Mouse (Mus musculus) kidney, postnatal 0 days (tissue): ENCODE results near the gene Tmem182. TPM values are rescaled to one million over a fixed set of nuclear protein-coding genes. Genes with fewer than 3 reads are reported as not detected.

ENCODE experiments used
- ATAC-seq: fragments of 200-750 bp; cut with Nextera tagmentation; replicated peaks from 2 replicates; pipeline ENCODE4 v1.8.0; 2017; ENCODE audit warnings: low read depth, moderate number of reproducible peaks, moderate TSS enrichment, moderate library complexity; ENCODE audit not compliant: low FRiP score
- DNase-seq: peaks from one replicate; pipeline ENCODE4 v3.0.0-alpha.2; 2016; ENCODE audit warnings: low spot score
- H3K27ac ChIP-seq: fragments of 300-500 bp; sonication (generic); 2 replicates; pipeline ENCODE4 v1.5.1; 2014; ENCODE audit warnings: mild to moderate bottlenecking
- H3K27me3 ChIP-seq: fragments of 300-500 bp; sonication (generic); 2 replicates; pipeline ENCODE4 v1.6.1; 2014; ENCODE audit warnings: low read length, mixed read lengths; ENCODE audit not compliant: insufficient read depth
- H3K36me3 ChIP-seq: fragments of 300-500 bp; sonication (generic); 2 replicates; pipeline ENCODE4 v1.6.1; 2014; ENCODE audit warnings: low read length, mixed read lengths; ENCODE audit not compliant: insufficient read depth
- H3K4me1 ChIP-seq: fragments of 300-500 bp; sonication (generic); replicated peaks from 2 replicates; pipeline ENCODE4 v1.6.1; 2014; ENCODE audit warnings: antibody characterized with exemption, low read length, mixed read lengths; ENCODE audit not compliant: insufficient read depth
- H3K4me2 ChIP-seq: fragments of 300-500 bp; sonication (generic); 2 replicates; pipeline ENCODE4 v1.6.1; 2014; ENCODE audit warnings: mild to moderate bottlenecking, low read length, moderate library complexity, mixed read lengths
- H3K4me3 ChIP-seq: fragments of 300-500 bp; sonication (generic); replicated peaks from 2 replicates; pipeline ENCODE4 v1.5.1; 2014; ENCODE audit warnings: low read depth, low read length
- H3K9ac ChIP-seq: fragments of 300-500 bp; sonication (generic); 2 replicates; pipeline ENCODE4 v1.6.1; 2014; ENCODE audit warnings: low read depth, low read length
- H3K9me3 ChIP-seq: fragments of 300-500 bp; sonication (generic); replicated peaks from 2 replicates; pipeline ENCODE4 v1.6.1; 2016; ENCODE audit warnings: low read length, inconsistent platforms, mixed read lengths
- CTCF ChIP-seq: IDR thresholded peaks from 2 replicates; pipeline ENCODE4 v1.5.1; 2016; ENCODE audit warnings: antibody characterized with exemption, low read depth, mild to moderate bottlenecking, moderate library complexity
- WGBS: fragments of 180-500 bp; shearing (Covaris S2); extraction: QIAGEN DNeasy Blood & Tissue Kit; methylation state at CpG from one replicate; pipeline ENCODE4 v1.1.7; 2014; 5-methylcytosine and 5-hydroxymethylcytosine counted together
- polyA plus RNA-seq: library from polyadenylated mRNA; unstranded; fragments of >200 nt; fragmentation: Nextera tagmentation; extraction: Ambion mirVana; gene quantifications from 2 replicates; pipeline ENCODE4 v1.2.1, GENCODE M21; 2015

The Tmem182 gene
- polyA plus RNA-seq = 0.71 and 0.92 TPM in 2 replicates

- no peak within 1 kb of the TSS for H3K27ac ChIP-seq
- WGBS = 63% methylated on average over 9 of the region's 9 CpGs
- no peaks in the 10 kb centered on the region for H3K9me3 ChIP-seq
- no peaks in the 10 kb centered on the region for H3K36me3 ChIP-seq
- DNase-seq (no peak), ATAC-seq (no peak)
- H3K9ac ChIP-seq = no peak within 1 kb of the TSS
- H3K4me2 ChIP-seq = no peak within 1 kb of the TSS
- H3K4me3 ChIP-seq = no peak within 1 kb of the TSS
- no peak for TF ChIP-seq CTCF
- no peaks in the 10 kb centered on the region for H3K27me3 ChIP-seq
- no peaks in the 10 kb centered on the region for H3K4me1 ChIP-seq
Observed at GRCm38 (mm10) chr1:40805351-40805750, at the start of gene Tmem182. Tmem182 (plus strand) TSS chr1:40805601.

GRCm38 (mm10) chr1:40759751-40760445 lies 45.5 kb upstream of the Tmem182 start:
- no peak overlapping the region for H3K4me3 ChIP-seq
- H3K4me1 ChIP-seq = no peaks in the 10 kb centered on the region
- H3K9ac ChIP-seq = no peak overlapping the region
- 79% methylated on average over 6 of the region's 6 CpGs for whole genome bisulfite sequencing
- no peak for TF ChIP-seq CTCF
- H3K9me3 ChIP-seq = no peaks in the 10 kb centered on the region
- H3K36me3 ChIP-seq = no peaks in the 10 kb centered on the region
- no peak overlapping the region for H3K4me2 ChIP-seq
- H3K27me3 ChIP-seq = no peaks in the 10 kb centered on the region
- ATAC-seq = peak; percentile 77
- peak overlapping the region; percentile 19; the same call in 1 of the 2 replicates for H3K27ac ChIP-seq
- peak; percentile 9 for DNase-seq

DNA sequence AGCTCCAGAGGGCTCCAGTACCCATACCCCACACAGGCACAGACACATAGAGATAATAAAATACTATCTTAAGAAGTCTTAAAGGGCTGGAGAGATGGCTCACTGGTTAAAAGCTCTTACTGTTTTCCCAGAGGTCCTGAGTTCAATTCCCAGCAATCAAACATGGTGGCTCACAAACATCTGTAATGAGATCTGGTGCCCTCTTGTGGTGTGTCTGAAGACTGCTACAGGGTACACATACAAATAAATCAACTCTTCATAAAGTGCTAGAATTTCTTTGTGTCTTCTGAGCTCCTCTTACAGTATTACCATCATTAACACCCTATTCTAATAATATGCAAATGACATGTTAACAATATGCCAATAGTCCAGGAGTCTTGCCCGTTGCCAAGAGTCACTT lies 41.4 kb upstream of the Tmem182 start:
- Histone ChIP-seq H3K27ac (no peak overlapping the region), H3K27me3 (no peaks in the 10 kb centered on the region), H3K9ac (no peak overlapping the region), H3K9me3 (no peaks in the 10 kb centered on the region), H3K4me1 (no peaks in the 10 kb centered on the region), H3K4me3 (no peak overlapping the region), H3K4me2 (no peak overlapping the region), H3K36me3 (no peaks in the 10 kb centered on the region)
- WGBS = 93% methylated on average over 1 of the region's 1 CpGs
- no peak for DNase-seq
- no peak for ATAC-seq
- peak; percentile 45 for TF ChIP-seq CTCF

DNA sequence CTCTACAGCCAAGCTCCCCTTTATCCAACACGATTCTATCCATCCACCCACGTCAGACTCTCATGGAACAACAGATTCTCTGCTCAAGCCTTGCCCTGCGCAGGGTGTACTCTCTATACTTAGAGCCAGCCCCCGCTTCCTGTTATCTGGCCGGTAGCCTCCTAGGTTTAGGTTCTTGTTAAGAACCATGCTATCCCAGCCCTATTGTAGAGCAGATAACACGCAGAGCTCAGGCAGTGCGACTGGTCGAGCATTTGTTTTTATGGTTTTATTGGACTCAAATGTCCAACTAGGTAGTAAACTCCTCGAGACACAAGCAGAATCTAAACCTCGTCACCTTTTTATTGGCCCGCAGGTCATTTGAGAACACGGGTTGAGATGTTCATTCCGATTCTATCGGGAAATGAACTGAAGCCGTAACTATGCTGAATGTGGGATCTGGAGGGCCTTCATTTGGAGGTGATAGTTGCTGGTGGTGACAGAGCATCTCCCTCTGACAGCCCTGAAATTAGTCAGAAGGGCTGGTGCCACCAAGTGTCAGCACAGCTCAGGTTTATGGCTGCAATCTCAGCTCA lies 40.6 kb upstream of the Tmem182 start:
- no peaks in the 10 kb centered on the region for H3K36me3 ChIP-seq
- H3K9me3 ChIP-seq = no peaks in the 10 kb centered on the region
- H3K9ac ChIP-seq = no peak overlapping the region
- ATAC-seq (no peak), DNase-seq (no peak)
- H3K27ac ChIP-seq = no peak overlapping the region
- no peak overlapping the region for H3K4me3 ChIP-seq
- WGBS = 30% methylated on average over 15 of the region's 15 CpGs
- no peak overlapping the region for H3K4me2 ChIP-seq
- H3K27me3 ChIP-seq = no peaks in the 10 kb centered on the region
- TF ChIP-seq CTCF = no peak
- H3K4me1 ChIP-seq = 0 out of 2 replicates have a peak, but pooled peaks cover 4% of the 10 kb centered on the region

- TF ChIP-seq CTCF = no peak
- 0 out of 2 replicates have a peak, but pooled peaks cover 4% of the 10 kb centered on the region for H3K4me1 ChIP-seq
- H3K9me3 ChIP-seq = no peaks in the 10 kb centered on the region
- no peak overlapping the region for H3K4me3 ChIP-seq
- no peaks in the 10 kb centered on the region for H3K27me3 ChIP-seq
- ATAC-seq = no peak
- 81% methylated on average over 12 of the region's 12 CpGs for WGBS
- H3K9ac ChIP-seq = no peak overlapping the region
- H3K27ac ChIP-seq = no peak overlapping the region
- no peak overlapping the region for H3K4me2 ChIP-seq
- no peaks in the 10 kb centered on the region for H3K36me3 ChIP-seq
- no peak for DNase-seq
Observed at GRCm38 (mm10) chr1:40765521-40765920, 39.9 kb upstream of the Tmem182 start.

GRCm38 (mm10) chr1:40767588-40767987 lies 37.8 kb upstream of the Tmem182 start:
- no peak overlapping the region for H3K27ac ChIP-seq
- H3K4me3 ChIP-seq = no peak overlapping the region
- no peak for ATAC-seq
- no peak for DNase-seq
- no peak overlapping the region for H3K4me2 ChIP-seq
- H3K4me1 ChIP-seq = 0 out of 2 replicates have a peak, but pooled peaks cover 4% of the 10 kb centered on the region
- TF ChIP-seq CTCF = no peak
- no peak overlapping the region for H3K9ac ChIP-seq
- no peaks in the 10 kb centered on the region for H3K36me3 ChIP-seq
- no peaks in the 10 kb centered on the region for H3K27me3 ChIP-seq
- no peaks in the 10 kb centered on the region for H3K9me3 ChIP-seq
- 92% methylated on average over 18 of the region's 18 CpGs for WGBS
